Mouse (Mus musculus): ENCODE results near the gene Atp1b1.

Gene Atp1b1

GRCm38 (mm10) chr1:164392176-164392575 is 66.0 kb downstream of the Atp1b1 start:
- DNase-seq (ENCODE audit: low spot score) = no peak

GRCm38 (mm10) chr1:164389743-164390142 is 68.4 kb downstream of the Atp1b1 start:
- DNase-seq (ENCODE audit: low spot score) = no peak

Measured in urinary bladder, postnatal 14 days (tissue).